Mouse (Mus musculus): ENCODE data around the gene Acp6. TPM values are rescaled to one million over a fixed set of nuclear protein-coding genes. Genes with fewer than 3 reads are reported as not detected.
"Not testable (repeated sequence)": the region's sequence is repeated elsewhere in the genome, so short reads cannot be mapped to it uniquely, and the experiment has no call there.

The Acp6 gene
- 35.3 and 35.6 TPM in 2 replicates for polyA plus RNA-seq (2016; fragmentation: Nextera tagmentation; extraction: Ambion mirVana)

DNA sequence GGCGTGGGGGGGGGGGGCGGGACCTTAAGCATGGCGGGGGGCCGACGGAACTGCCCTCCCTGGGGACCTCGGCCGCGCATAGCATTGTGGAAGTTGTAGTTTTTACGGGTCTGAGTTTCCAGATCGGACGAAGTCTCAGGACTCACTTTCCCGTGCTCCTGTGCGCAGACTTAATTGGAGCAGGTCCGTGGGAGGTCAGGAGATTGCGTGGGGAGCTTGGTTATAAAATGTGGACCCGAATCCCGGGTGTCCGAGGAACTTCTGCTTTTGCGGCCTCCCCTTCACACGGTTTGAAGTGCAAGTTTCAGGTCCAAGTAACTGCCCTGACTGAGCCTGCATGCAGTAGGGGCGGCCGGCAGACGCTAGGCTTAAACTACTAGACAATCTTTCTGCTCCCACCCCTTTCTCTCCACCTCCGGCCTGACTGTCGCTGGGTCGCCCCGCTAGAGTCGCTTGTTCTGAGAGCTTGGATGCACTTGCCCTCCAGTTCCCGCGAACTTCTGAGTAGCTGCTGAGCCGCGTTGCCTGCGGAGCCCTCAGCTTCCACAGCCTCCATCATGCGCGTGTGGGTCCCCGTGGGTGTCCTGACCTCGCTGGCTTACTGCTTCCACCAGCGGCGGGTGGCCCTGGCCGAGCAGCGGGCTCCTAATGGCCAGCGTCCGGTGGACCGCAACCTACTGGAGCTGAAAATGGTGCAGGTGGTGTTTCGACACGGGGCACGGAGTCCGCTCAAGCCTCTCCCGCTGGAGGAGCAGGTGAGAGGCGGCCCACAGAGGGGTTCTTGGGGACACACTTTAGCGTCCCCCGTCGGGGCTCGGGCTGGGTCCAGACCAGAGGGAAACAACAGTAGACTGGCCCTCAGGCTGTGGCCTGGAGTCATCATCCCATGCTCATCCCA, at the start of gene Acp6:
Acp6 (plus strand) TSS at position 167 of the 898 bp plus-strand sequence.
- WGBS, result under 1% methylated on average over 54 of the region's 54 CpGs
- Histone ChIP-seq H3K9me3 (replicated peaks) (no peaks in the 10 kb centered on the region), H3K36me3 (peaks cover 6% of the 10 kb centered on the region), H3K4me1 (peaks cover 30% of the 10 kb centered on the region), H3K27me3 (ENCODE audit: low read depth, poor library complexity, severe bottlenecking) (no peaks in the 10 kb centered on the region), H3K4me3 (peak within 1 kb of the TSS; percentile 78), H3K27ac (replicated peaks) (peak within 1 kb of the TSS; percentile 94)
- DNase-seq (ENCODE audit: low spot score), result peak; percentile 90

- Histone ChIP-seq H3K9me3 (replicated peaks) (no peaks in the 10 kb centered on the region), H3K27me3 (ENCODE audit: low read depth, poor library complexity, severe bottlenecking) (no peaks in the 10 kb centered on the region), H3K27ac (replicated peaks) (no peak overlapping the region), H3K4me1 (no peaks in the 10 kb centered on the region), H3K4me3 (no peak overlapping the region), H3K36me3 (no peaks in the 10 kb centered on the region)
- DNase-seq (ENCODE audit: low spot score), result no peak
- WGBS, result 92% methylated on average over 6 of the region's 6 CpGs
These were observed 41.1 kb upstream of the Acp6 start for GRCm38 (mm10) chr3:97117511-97117910.

DNA sequence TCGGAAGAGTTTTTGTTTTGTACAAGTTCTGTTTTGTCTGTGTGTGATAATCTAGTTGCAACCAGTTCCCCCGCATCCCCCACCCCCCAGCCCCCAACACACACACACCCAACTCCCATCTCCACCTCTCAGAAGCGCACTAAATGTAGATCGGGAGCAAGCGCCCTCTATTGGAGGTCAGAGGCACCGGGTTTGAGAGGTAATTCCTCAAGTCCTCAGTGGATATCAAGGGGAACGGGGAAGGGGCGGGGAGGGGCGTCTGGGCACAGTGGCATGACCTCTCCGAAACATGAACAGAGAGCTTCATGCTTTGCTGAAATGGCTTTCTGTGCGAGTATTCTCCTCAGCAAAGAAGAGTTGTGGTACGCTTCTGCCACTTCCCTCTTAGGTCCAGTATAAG, 40.3 kb upstream of the Acp6 start:
- Histone ChIP-seq H3K27me3 (ENCODE audit: low read depth, poor library complexity, severe bottlenecking) (no peaks in the 10 kb centered on the region), H3K36me3 (no peaks in the 10 kb centered on the region), H3K27ac (replicated peaks) (no peak overlapping the region), H3K9me3 (replicated peaks) (no peaks in the 10 kb centered on the region), H3K4me1 (no peaks in the 10 kb centered on the region), H3K4me3 (no peak overlapping the region)
- no peak for DNase-seq (ENCODE audit: low spot score)
- 60% methylated on average over 12 of the region's 12 CpGs for WGBS

- no peak overlapping the region for H3K4me3 ChIP-seq
- H3K27ac ChIP-seq (replicated peaks), result no peak overlapping the region
- DNase-seq (ENCODE audit: low spot score), result no peak
- no peaks in the 10 kb centered on the region for H3K36me3 ChIP-seq
- H3K4me1 ChIP-seq, result no peaks in the 10 kb centered on the region
- H3K27me3 ChIP-seq (ENCODE audit: low read depth, poor library complexity, severe bottlenecking), result no peaks in the 10 kb centered on the region
- H3K9me3 ChIP-seq (replicated peaks), result no peaks in the 10 kb centered on the region
- WGBS, result 63% methylated on average over 7 of the region's 7 CpGs
These were observed 34.4 kb upstream of the Acp6 start for GRCm38 (mm10) chr3:97124193-97124592.

- Histone ChIP-seq H3K36me3 (no peaks in the 10 kb centered on the region), H3K4me1 (no peaks in the 10 kb centered on the region), H3K27ac (replicated peaks) (no peak overlapping the region), H3K4me3 (no peak overlapping the region), H3K9me3 (replicated peaks) (no peaks in the 10 kb centered on the region; the same call in 1 of the 2 replicates), H3K27me3 (ENCODE audit: low read depth, poor library complexity, severe bottlenecking) (no peaks in the 10 kb centered on the region)
- WGBS, result 84% methylated on average over 4 of the region's 4 CpGs
- no peak for DNase-seq (ENCODE audit: low spot score)
These were observed 29.2 kb upstream of the Acp6 start for GRCm38 (mm10) chr3:97129410-97129809.

DNA sequence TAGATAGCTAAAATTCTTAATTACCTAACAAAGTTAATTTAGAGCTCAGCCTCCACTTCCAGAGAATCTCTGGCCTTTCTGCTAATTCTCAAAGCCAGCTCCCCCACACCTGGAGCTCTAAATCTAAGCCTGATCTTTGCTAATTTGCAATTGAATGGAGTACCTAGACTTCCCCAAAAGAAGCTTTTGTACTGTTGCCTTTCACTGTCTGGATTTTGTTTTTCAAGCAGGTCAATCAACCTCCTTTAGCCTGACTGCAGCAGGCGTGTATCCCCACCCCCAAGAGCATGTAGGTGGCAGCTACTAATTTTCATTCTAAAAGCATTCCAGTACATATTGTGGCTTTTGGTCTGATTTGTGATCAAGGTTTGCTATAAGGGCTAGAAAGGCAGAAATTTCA, 20.9 kb upstream of the Acp6 start:
- not testable (repeated sequence) for H3K4me1 ChIP-seq; H3K27me3 ChIP-seq (ENCODE audit: low read depth, poor library complexity, severe bottlenecking); H3K27ac ChIP-seq (replicated peaks); H3K36me3 ChIP-seq; DNase-seq (ENCODE audit: low spot score); H3K4me3 ChIP-seq
- peaks cover 24% of the 10 kb centered on the region for H3K9me3 ChIP-seq (replicated peaks)
- WGBS, result 63% methylated on average over 1 of the region's 1 CpGs

DNA sequence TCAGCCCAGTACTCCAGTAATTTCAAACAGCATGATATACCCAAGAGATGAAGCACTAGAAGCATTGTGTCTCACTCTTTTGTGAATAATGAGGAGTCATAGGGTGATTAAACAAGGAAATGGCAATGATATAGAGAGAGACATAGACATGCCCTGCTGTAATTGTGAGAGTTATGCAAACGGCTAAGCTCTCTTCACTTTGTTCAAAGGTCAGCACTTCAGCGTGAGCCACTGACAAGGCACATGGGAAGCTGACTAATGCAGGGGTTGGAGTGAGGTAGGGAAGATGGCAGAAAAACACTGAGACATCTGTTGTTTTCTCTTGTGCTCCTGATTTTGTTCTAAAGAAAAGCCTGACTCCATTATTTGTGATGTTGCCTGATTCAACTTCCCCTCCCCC, 7.5 kb upstream of the Acp6 start:
- H3K4me1 ChIP-seq, result no peaks in the 10 kb centered on the region
- no peak overlapping the region for H3K4me3 ChIP-seq
- no peak overlapping the region for H3K27ac ChIP-seq (replicated peaks)
- H3K36me3 ChIP-seq, result no peaks in the 10 kb centered on the region
- H3K9me3 ChIP-seq (replicated peaks), result no peaks in the 10 kb centered on the region
- no peak for DNase-seq (ENCODE audit: low spot score)
- H3K27me3 ChIP-seq (ENCODE audit: low read depth, poor library complexity, severe bottlenecking), result no peaks in the 10 kb centered on the region
- WGBS, result 75% methylated on average over 2 of the region's 2 CpGs

DNA sequence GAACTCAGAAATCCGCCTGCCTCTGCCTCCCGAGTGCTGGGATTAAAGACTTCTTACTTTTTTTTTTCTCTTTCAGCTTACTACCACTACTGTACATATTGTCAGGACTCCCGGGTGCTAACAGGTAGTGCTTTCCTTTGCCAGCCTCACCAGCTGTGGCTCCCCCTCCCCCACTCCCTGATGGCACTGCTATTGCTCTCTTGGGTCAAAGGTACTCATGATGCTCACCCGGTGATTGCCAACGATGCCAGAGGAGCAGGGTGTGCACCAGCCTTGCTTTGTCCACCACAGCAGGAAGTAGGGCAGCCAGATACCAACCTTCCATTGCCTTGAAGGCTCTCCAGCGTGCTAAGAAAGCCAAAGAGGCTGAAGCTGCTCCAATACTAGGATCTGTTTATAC, 2.1 kb upstream of the Acp6 start:
- H3K9me3 ChIP-seq (replicated peaks), result no peaks in the 10 kb centered on the region
- peaks cover 23% of the 10 kb centered on the region for H3K4me1 ChIP-seq
- no peak for DNase-seq (ENCODE audit: low spot score)
- WGBS, result 92% methylated on average over 6 of the region's 6 CpGs
- no peak overlapping the region for H3K4me3 ChIP-seq
- H3K36me3 ChIP-seq, result no peaks in the 10 kb centered on the region
- no peaks in the 10 kb centered on the region for H3K27me3 ChIP-seq (ENCODE audit: low read depth, poor library complexity, severe bottlenecking)
- no peak overlapping the region for H3K27ac ChIP-seq (replicated peaks)

GRCm38 (mm10) chr3:97157308-97157707, 1.3 kb upstream of the Acp6 start:
- no peak for DNase-seq (ENCODE audit: low spot score)
- Histone ChIP-seq H3K36me3 (no peaks in the 10 kb centered on the region), H3K9me3 (replicated peaks) (no peaks in the 10 kb centered on the region), H3K4me3 (peak overlapping the region; percentile 78; the same call in 1 of the 2 replicates), H3K4me1 (peaks cover 30% of the 10 kb centered on the region), H3K27ac (replicated peaks) (no peak overlapping the region), H3K27me3 (ENCODE audit: low read depth, poor library complexity, severe bottlenecking) (no peaks in the 10 kb centered on the region)
- 91% methylated on average over 1 of the region's 1 CpGs for WGBS

- WGBS, result 1% methylated on average over 17 of the region's 17 CpGs
- Histone ChIP-seq H3K4me1 (peaks cover 30% of the 10 kb centered on the region), H3K27me3 (ENCODE audit: low read depth, poor library complexity, severe bottlenecking) (no peaks in the 10 kb centered on the region), H3K4me3 (peak overlapping the region; percentile 78), H3K36me3 (no peaks in the 10 kb centered on the region), H3K27ac (replicated peaks) (peak overlapping the region; percentile 94), H3K9me3 (replicated peaks) (no peaks in the 10 kb centered on the region)
- peak; percentile 85 for DNase-seq (ENCODE audit: low spot score)
These were observed 498 bp upstream of the Acp6 start for GRCm38 (mm10) chr3:97157958-97158599.

DNA sequence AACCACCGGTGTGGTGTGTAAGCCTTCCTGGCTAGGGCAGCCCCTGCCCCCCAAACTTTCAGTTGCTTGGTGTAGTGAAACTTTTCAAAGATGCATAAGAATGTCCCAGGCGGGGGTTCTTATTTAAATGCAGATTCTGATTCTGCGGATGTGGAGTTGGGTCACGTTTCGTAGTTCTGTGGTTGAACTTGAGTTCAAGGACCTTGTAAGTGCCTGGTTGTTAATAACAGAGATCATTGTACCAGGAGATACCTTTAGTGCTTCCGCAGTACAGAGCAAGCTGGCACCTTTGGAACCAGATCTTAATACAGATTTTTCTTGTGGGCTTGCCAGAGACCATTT, 903 bp downstream of the Acp6 start:
- Histone ChIP-seq H3K27me3 (ENCODE audit: low read depth, poor library complexity, severe bottlenecking) (no peaks in the 10 kb centered on the region), H3K36me3 (peaks cover 9% of the 10 kb centered on the region), H3K4me3 (peak overlapping the region; percentile 78), H3K27ac (replicated peaks) (peak overlapping the region; percentile 94), H3K9me3 (replicated peaks) (no peaks in the 10 kb centered on the region), H3K4me1 (peaks cover 30% of the 10 kb centered on the region)
- WGBS, result 9% methylated on average over 6 of the region's 6 CpGs
- no peak for DNase-seq (ENCODE audit: low spot score)

GRCm38 (mm10) chr3:97159986-97160385, 1.4 kb downstream of the Acp6 start:
- peaks cover 30% of the 10 kb centered on the region for H3K4me1 ChIP-seq
- DNase-seq (ENCODE audit: low spot score), result no peak
- H3K4me3 ChIP-seq, result peak overlapping the region; percentile 78
- H3K9me3 ChIP-seq (replicated peaks), result no peaks in the 10 kb centered on the region
- peaks cover 9% of the 10 kb centered on the region for H3K36me3 ChIP-seq
- H3K27ac ChIP-seq (replicated peaks), result no peak overlapping the region
- WGBS, result 87% methylated on average over 2 of the region's 2 CpGs
- no peaks in the 10 kb centered on the region for H3K27me3 ChIP-seq (ENCODE audit: low read depth, poor library complexity, severe bottlenecking)

DNA sequence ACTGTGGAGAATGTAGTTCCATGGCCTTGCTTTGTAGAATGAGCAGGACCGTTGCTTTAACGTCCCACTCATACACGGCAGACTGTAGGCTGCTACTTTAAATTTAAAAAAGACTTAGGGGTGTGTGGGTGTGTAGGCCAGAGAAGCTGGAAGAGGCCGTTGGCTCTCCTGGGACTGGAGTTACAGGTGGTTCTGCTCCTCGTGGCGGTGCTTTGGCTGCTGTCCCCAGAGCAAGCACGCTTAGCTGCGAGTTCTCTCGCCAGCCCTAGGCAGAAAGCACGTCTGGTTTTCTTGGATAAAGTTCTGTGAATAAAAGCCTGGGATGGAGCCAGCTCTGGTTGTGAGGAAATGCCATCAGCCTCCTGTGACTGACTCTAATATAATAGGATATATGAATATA, 2.3 kb downstream of the Acp6 start:
- Histone ChIP-seq H3K9me3 (replicated peaks) (no peaks in the 10 kb centered on the region), H3K36me3 (peaks cover 14% of the 10 kb centered on the region), H3K4me1 (peaks cover 30% of the 10 kb centered on the region), H3K27me3 (ENCODE audit: low read depth, poor library complexity, severe bottlenecking) (no peaks in the 10 kb centered on the region), H3K27ac (replicated peaks) (no peak overlapping the region), H3K4me3 (no peak overlapping the region)
- DNase-seq (ENCODE audit: low spot score), result no peak
- 80% methylated on average over 10 of the region's 10 CpGs for WGBS

All from midbrain, embryonic 10.5 days (tissue).